Mouse (Mus musculus) monocyte, adult 2 months (primary cell): ENCODE data around the gene Olfr1360.

Source experiments
- DNase-seq, 2 experiments: peaks; one replicate each; pipeline ENCODE4 v3.0.0; 2022; ENCODE audit warnings: low spot score in 2 of 2, low read depth in 1 of 2

Gene Olfr1360

DNA sequence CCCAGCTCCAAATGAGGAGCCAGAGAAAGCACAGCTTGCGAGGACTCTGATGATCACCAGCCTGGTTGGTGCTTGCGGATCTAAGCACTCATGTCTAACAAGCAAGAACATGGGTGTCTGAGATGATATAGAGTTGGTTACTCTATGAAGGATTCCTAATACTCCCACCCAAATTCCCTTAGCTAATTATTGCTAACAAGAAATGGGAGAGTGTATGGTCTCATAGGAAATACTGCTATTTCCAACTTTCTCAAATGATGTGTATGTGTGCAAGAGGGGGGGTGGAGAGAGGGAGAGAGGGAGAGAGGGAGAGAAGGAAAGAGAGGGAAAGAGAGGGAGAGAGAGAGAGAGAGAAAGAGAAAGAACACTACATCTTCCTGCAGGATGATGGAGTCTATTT is 13.9 kb downstream of the Olfr1360 start, which contains the start of gene Olfr1361:
Olfr1361 (minus strand) TSS at position 101 of the 400 bp plus-strand sequence.
- DNase-seq: no peak

DNA sequence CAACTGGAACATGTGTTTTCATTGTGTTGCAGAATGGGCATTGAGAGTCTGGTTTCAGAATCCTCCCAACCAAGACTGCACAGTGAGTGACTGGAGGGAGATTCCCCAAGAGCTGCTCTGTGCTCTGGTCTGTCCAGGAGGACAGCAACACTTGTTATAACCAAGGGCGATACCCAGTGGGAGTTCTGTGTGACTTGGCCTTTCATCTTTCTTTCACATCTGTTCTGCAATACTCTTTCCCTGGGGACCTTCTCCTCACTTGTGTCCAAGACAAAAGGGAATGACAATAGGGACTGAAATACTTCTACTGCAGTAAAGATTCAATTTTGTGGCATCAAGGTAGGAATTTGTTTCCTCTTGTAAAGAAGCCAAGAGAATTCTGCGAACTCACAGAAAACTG is 34.8 kb downstream of the Olfr1360 start, which contains the start of gene Olfr11:
Olfr11 (minus strand) TSS at position 101 of the 400 bp plus-strand sequence.
- DNase-seq: no peak
